Mouse (Mus musculus) lung, postnatal 0 days (tissue): ENCODE results near the gene Tenm3.

Source experiments
- CTCF ChIP-seq: IDR thresholded peaks from 2 replicates; pipeline ENCODE4 v1.5.1; 2016; ENCODE audit warnings: antibody characterized with exemption, mild to moderate bottlenecking
- EP300 ChIP-seq: IDR thresholded peaks from 2 replicates; pipeline ENCODE4 v1.6.1; 2016; ENCODE audit warnings: antibody characterized with exemption, mild to moderate bottlenecking, control low read depth

- no peak for TF ChIP-seq EP300
- TF ChIP-seq CTCF: no peak
These were observed 101.0 kb downstream of the Tenm3 start for GRCm38 (mm10) chr8:48742741-48743140.
